Mouse (Mus musculus) embryonic facial prominence, embryonic 10.5 days (tissue): ENCODE measurements around the gene Lyrm4. TPM values are rescaled to one million over a fixed set of nuclear protein-coding genes. Genes with fewer than 3 reads are reported as not detected.

Experiments used
- DNase-seq: peaks from one replicate; pipeline ENCODE4 v3.0.0-alpha.2; 2017; ENCODE audit warnings: low spot score
- H3K27ac ChIP-seq: fragments of 300-500 bp; sonication (generic); replicated peaks from 2 replicates; pipeline ENCODE4 v1.5.1; 2016; ENCODE audit warnings: mild to moderate bottlenecking
- H3K27me3 ChIP-seq: fragments of 300-500 bp; sonication (generic); replicated peaks from 2 replicates; pipeline ENCODE4 v1.6.1; 2016; ENCODE audit warnings: low read depth, mild to moderate bottlenecking; ENCODE audit not compliant: poor library complexity, severe bottlenecking
- H3K36me3 ChIP-seq: fragments of 300-500 bp; sonication (generic); replicated peaks from 2 replicates; pipeline ENCODE4 v1.6.1; 2016; ENCODE audit warnings: mild to moderate bottlenecking, moderate library complexity
- H3K4me1 ChIP-seq: fragments of 300-500 bp; sonication (generic); 2 replicates; pipeline ENCODE4 v1.6.1; 2016
- H3K4me3 ChIP-seq: fragments of 300-500 bp; sonication (generic); 2 replicates; pipeline ENCODE4 v1.5.1; 2016; ENCODE audit warnings: mild to moderate bottlenecking, moderate library complexity
- H3K9me3 ChIP-seq: fragments of 300-500 bp; sonication (generic); 2 replicates; pipeline ENCODE4 v1.6.1; 2016; ENCODE audit warnings: mild to moderate bottlenecking
- WGBS: fragments of 180-500 bp; shearing (Covaris S2); methylation state at CpG from one replicate; pipeline ENCODE4 v1.1.7; 2016; 5-methylcytosine and 5-hydroxymethylcytosine counted together
- polyA plus RNA-seq: library from polyadenylated mRNA; unstranded; fragments of >200 nt; fragmentation: Nextera tagmentation; extraction: Ambion mirVana; gene quantifications from 2 replicates; pipeline ENCODE4 v1.2.1, GENCODE M21; 2016

The Lyrm4 gene
- polyA plus RNA-seq, 1 experiment from 2014 or later = 22.7 TPM

DNA sequence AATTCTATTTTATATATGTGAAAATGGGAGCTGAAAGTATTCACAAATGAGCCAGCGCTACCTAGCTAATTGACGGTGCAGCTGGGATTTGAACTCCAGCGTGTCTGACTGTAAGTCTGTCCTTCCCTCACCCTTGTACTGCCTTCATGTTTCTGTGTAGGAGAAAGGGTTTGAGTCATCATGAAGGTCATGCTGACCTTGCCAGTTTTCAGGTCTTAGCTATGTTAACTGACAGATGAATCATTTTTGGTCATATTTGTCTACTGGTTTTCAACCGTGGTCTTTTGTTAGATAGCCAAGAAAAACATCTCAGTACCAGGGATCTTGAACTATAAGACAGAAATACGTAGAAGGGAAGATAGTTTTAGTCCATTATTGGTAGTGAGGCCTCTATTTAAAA, 14.1 kb upstream of the Lyrm4 start:
- no peaks in the 10 kb centered on the region for H3K9me3 ChIP-seq
- no peak for DNase-seq
- H3K4me1 ChIP-seq = peaks cover 6% of the 10 kb centered on the region; the same call in 1 of the 2 replicates
- H3K4me3 ChIP-seq = no peak overlapping the region
- H3K36me3 ChIP-seq = 0 out of 2 replicates have a peak, but pooled peaks cover 6% of the 10 kb centered on the region
- H3K27ac ChIP-seq = no peak overlapping the region
- no peaks in the 10 kb centered on the region for H3K27me3 ChIP-seq
- 93% methylated on average over 5 of the region's 5 CpGs for WGBS

DNA sequence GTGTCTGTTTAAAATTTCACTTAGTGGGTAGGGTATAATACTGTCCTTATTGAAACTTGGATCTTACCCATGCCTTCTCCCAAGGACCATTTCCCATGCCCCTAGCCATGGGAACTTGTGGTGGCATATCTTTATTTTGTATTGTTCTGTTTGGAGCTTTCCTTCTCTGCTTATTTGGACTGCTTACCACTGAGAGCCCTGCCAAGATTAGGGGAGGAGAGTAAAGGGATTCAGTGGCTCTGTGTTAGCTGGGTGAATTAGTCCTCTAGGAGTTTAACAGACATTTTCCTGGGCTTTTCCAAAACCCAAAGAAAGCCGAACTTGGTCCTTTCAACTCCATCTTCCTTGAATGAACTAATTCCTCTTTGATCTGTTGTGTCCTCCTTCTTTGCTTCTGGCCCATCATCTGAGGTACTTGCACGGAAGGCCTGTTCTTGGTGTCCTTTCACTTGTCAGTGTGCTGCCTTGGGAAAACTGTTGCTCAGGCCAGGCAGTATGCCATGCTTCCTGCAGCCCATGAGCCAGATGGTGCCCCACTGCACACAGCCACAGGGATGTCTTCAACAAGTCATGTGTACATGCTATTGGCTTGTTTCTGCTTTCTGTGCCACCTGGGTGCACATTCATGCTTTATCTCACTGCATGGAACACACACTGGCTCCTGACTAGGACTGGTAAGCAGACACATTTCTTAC, 12.2 kb upstream of the Lyrm4 start:
- Histone ChIP-seq H3K27ac (no peak overlapping the region), H3K9me3 (no peaks in the 10 kb centered on the region), H3K36me3 (0 out of 2 replicates have a peak, but pooled peaks cover 6% of the 10 kb centered on the region), H3K27me3 (no peaks in the 10 kb centered on the region), H3K4me1 (peaks cover 6% of the 10 kb centered on the region; the same call in 1 of the 2 replicates), H3K4me3 (no peak overlapping the region)
- 91% methylated on average over 2 of the region's 2 CpGs for whole genome bisulfite sequencing
- DNase-seq = no peak

GRCm38 (mm10) chr13:36120606-36121005, 3.3 kb upstream of the Lyrm4 start:
- Histone ChIP-seq H3K4me3 (no peak overlapping the region), H3K27me3 (no peaks in the 10 kb centered on the region), H3K27ac (no peak overlapping the region), H3K4me1 (peaks cover 11% of the 10 kb centered on the region), H3K9me3 (no peaks in the 10 kb centered on the region), H3K36me3 (no peaks in the 10 kb centered on the region)
- no peak for DNase-seq

GRCm38 (mm10) chr13:36119684-36120083, 2.4 kb upstream of the Lyrm4 start:
- no peak overlapping the region for H3K27ac ChIP-seq
- no peaks in the 10 kb centered on the region for H3K27me3 ChIP-seq
- WGBS = 78% methylated on average over 4 of the region's 4 CpGs
- H3K36me3 ChIP-seq = no peaks in the 10 kb centered on the region
- H3K4me1 ChIP-seq = peaks cover 11% of the 10 kb centered on the region
- no peak overlapping the region for H3K4me3 ChIP-seq
- H3K9me3 ChIP-seq = no peaks in the 10 kb centered on the region
- no peak for DNase-seq

DNA sequence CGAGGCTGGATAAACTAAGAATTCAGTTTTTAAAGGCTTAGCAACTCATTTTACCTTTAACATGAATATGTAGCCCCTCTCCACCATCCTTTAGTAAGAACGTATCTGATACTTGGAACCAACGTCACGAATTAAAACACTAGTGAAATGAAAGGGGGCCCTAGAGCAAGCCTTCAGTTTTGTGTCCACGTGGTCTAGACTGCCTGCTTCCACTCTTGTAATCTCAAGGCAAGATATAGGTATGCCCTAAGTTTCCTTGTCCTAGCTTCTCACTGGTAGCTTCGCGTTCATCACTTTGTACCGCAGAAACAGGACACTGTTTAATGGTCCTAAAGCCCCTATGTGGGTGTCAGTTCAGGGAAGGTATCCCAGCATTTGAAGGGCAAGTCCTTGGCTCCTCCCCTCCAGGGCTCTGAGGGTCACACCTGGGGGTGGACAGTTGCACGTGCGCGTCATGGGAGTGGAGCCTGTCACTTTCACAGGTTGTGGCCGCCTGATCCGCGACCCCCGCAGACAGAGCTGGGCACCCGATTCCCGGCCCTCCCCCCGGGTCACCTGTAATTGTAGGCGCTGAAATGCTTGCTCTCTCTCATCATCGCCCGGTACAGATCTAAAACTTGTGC, 695 bp downstream of the Lyrm4 start:
- peak; percentile 58 for DNase-seq
- peak overlapping the region; percentile 98 for H3K27ac ChIP-seq
- H3K4me3 ChIP-seq = peak overlapping the region; percentile 77
- H3K4me1 ChIP-seq = peaks cover 11% of the 10 kb centered on the region
- H3K27me3 ChIP-seq = no peaks in the 10 kb centered on the region
- no peaks in the 10 kb centered on the region for H3K36me3 ChIP-seq
- 8% methylated on average over 21 of the region's 21 CpGs for WGBS
- no peaks in the 10 kb centered on the region for H3K9me3 ChIP-seq

GRCm38 (mm10) chr13:36113181-36113580, 4.1 kb downstream of the Lyrm4 start:
- WGBS = 88% methylated on average over 5 of the region's 5 CpGs
- Histone ChIP-seq H3K27me3 (no peaks in the 10 kb centered on the region), H3K4me3 (no peak overlapping the region), H3K27ac (no peak overlapping the region), H3K9me3 (no peaks in the 10 kb centered on the region), H3K36me3 (no peaks in the 10 kb centered on the region), H3K4me1 (peaks cover 6% of the 10 kb centered on the region)
- no peak for DNase-seq

DNA sequence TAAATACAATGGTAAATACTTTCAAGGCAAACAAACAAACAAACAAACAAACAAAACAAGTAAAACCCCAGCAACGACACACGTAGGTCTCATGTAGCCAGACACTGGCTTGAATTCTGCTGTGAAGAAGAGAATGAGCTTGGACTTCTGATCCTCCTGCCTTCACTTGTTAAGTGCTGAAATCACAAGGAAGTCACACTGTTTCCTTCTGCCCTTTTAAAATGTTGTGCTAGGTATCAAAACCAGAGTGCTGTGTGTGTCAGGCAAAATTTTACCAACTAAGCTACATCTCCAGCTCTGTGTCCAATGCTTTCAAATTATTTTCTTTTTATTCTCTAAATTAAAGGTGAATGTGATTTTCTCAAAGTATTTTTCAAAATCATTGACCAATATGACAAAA, 6.0 kb downstream of the Lyrm4 start:
- 93% methylated on average over 2 of the region's 2 CpGs for WGBS
- H3K36me3 ChIP-seq = no peaks in the 10 kb centered on the region

GRCm38 (mm10) chr13:36108528-36108927, 8.8 kb downstream of the Lyrm4 start:
- WGBS = 94% methylated on average over 4 of the region's 4 CpGs
- Histone ChIP-seq H3K4me3 (no peak overlapping the region), H3K27me3 (no peaks in the 10 kb centered on the region), H3K4me1 (no peaks in the 10 kb centered on the region), H3K36me3 (no peaks in the 10 kb centered on the region), H3K27ac (no peak overlapping the region), H3K9me3 (no peaks in the 10 kb centered on the region)
- DNase-seq = no peak

More for the DNA sequence above, 6.0 kb downstream of the Lyrm4 start:
- H3K27me3 ChIP-seq = no peaks in the 10 kb centered on the region
- no peak for DNase-seq
- no peaks in the 10 kb centered on the region for H3K9me3 ChIP-seq
- H3K4me1 ChIP-seq = peaks cover under 1% of the 10 kb centered on the region
- no peak overlapping the region for H3K4me3 ChIP-seq
- no peak overlapping the region for H3K27ac ChIP-seq

DNA sequence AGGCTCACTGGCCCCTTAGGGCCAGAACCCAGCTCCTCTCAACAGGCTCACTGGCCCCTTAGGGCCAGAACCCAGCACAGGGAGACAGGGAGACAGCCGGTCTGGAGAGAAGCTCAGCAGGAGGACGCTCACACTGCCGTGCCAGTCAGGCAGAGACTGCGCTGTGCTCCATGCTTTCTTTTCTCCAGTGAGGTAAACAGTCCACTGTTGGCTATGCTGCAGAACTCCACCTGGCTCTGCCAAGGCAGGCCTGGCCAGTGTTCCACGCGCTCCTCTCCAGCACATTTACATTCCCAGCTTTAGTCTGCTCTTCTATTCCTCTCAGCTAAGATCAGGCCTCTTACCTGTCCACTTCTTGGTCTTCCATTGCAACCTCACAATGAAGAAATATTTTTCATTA, 11.7 kb downstream of the Lyrm4 start:
- no peaks in the 10 kb centered on the region for H3K9me3 ChIP-seq
- no peaks in the 10 kb centered on the region for H3K4me1 ChIP-seq
- no peak overlapping the region for H3K27ac ChIP-seq
- DNase-seq = no peak
- H3K4me3 ChIP-seq = no peak overlapping the region
- WGBS = 85% methylated on average over 6 of the region's 6 CpGs
- no peaks in the 10 kb centered on the region for H3K27me3 ChIP-seq
- H3K36me3 ChIP-seq = no peaks in the 10 kb centered on the region

DNA sequence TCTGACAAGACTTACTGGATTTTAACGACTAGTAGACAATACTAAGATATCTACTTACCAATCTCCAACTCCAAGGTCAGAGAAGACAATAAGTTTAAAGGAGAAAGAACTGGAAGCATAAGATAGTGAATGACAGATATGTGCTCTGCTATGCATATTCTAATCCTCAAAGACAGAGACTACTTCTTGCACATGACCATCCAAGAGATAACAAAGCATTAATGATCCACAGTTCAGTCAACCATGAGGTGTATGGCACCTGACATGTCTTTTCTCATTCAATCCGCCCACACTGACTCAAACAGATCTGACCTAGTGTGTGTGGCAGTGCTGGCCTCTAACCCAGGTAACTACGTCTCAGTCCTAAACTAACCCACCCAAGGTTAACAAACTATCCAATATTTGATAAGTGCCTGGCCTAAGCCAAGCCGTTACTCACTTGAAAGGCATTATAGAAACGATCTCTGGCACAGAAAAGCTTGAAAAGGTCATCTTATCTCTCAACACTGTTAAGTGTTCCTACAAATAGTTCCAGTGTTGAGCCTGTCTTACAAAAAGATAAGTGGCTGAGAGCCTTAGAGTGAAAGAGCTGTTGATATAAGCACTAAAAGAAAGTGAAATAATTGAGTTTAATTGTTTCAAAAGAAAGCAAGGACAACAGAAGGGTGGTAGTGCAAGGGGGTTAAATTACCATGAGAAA, 20.5 kb downstream of the Lyrm4 start:
- Histone ChIP-seq H3K9me3 (no peaks in the 10 kb centered on the region), H3K36me3 (no peaks in the 10 kb centered on the region), H3K27me3 (no peaks in the 10 kb centered on the region), H3K4me3 (no peak overlapping the region), H3K4me1 (0 out of 2 replicates have a peak, but pooled peaks cover 2% of the 10 kb centered on the region), H3K27ac (no peak overlapping the region)
- DNase-seq = no peak
- WGBS = 84% methylated on average over 5 of the region's 5 CpGs

GRCm38 (mm10) chr13:36088168-36088567, 29.2 kb downstream of the Lyrm4 start:
- no peaks in the 10 kb centered on the region for H3K9me3 ChIP-seq
- 0 out of 2 replicates have a peak, but pooled peaks cover 2% of the 10 kb centered on the region for H3K4me1 ChIP-seq
- H3K36me3 ChIP-seq = no peaks in the 10 kb centered on the region; the same call in 1 of the 2 replicates
- H3K4me3 ChIP-seq = no peak overlapping the region
- 81% methylated on average over 4 of the region's 4 CpGs for WGBS
- no peak for DNase-seq
- H3K27ac ChIP-seq = no peak overlapping the region
- H3K27me3 ChIP-seq = no peaks in the 10 kb centered on the region

GRCm38 (mm10) chr13:36087427-36087826, 29.9 kb downstream of the Lyrm4 start:
- Histone ChIP-seq H3K4me3 (no peak overlapping the region), H3K27ac (no peak overlapping the region), H3K27me3 (no peaks in the 10 kb centered on the region), H3K9me3 (no peaks in the 10 kb centered on the region), H3K4me1 (0 out of 2 replicates have a peak, but pooled peaks cover 2% of the 10 kb centered on the region), H3K36me3 (no peaks in the 10 kb centered on the region; the same call in 1 of the 2 replicates)
- DNase-seq = no peak
- 89% methylated on average over 2 of the region's 2 CpGs for WGBS
